Mouse (Mus musculus): ENCODE results near the gene ccdc198.
"Not testable (repeated sequence)": the region's sequence is repeated elsewhere in the genome, so short reads cannot be mapped to it uniquely, and the experiment has no call there.

ccdc198 gene

GRCm38 (mm10) chr14:49245126-49245714 is at the start of gene ccdc198:
Gene ccdc198 (minus strand): TSS chr14:49245474.
- no peak for DNase-seq (ENCODE audit: low spot score in 2 of 2)

DNA sequence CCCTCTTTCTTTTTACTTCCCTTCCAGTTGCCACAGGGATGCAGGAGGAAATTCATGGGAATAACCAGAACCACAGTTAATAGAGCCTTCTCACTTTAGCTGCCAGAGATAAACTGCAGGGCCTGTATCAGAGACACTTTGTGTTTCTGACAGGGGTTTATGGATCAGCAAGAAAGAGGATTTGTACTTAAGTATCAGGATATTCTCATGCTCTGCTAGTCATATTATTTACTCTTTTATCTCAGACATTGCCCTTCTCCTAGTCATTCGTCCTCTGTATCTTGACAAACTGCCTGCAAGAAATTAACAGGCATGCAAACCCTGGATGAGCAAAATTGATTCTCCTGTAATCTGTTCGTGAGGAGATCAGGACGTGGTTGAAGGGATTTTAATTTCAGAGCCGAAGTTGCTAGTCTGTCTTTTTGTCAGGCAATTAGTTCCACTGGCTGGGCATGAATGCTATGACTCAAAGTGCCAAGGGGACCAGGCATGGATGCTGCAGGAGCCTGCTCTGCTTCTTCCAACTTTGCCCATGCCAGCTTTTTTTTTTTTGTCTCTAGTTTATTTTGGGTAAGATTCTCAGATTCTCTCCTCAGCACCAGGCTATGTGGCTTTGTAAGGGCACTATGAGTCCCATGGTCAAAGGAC is 48.7 kb upstream of the ccdc198 start:
- DNase-seq (ENCODE audit: low spot score in 2 of 2) = no peak

- no peak for DNase-seq (ENCODE audit: low spot score in 2 of 2)
Observed at GRCm38 (mm10) chr14:49290029-49290745, 44.9 kb upstream of the ccdc198 start.

DNA sequence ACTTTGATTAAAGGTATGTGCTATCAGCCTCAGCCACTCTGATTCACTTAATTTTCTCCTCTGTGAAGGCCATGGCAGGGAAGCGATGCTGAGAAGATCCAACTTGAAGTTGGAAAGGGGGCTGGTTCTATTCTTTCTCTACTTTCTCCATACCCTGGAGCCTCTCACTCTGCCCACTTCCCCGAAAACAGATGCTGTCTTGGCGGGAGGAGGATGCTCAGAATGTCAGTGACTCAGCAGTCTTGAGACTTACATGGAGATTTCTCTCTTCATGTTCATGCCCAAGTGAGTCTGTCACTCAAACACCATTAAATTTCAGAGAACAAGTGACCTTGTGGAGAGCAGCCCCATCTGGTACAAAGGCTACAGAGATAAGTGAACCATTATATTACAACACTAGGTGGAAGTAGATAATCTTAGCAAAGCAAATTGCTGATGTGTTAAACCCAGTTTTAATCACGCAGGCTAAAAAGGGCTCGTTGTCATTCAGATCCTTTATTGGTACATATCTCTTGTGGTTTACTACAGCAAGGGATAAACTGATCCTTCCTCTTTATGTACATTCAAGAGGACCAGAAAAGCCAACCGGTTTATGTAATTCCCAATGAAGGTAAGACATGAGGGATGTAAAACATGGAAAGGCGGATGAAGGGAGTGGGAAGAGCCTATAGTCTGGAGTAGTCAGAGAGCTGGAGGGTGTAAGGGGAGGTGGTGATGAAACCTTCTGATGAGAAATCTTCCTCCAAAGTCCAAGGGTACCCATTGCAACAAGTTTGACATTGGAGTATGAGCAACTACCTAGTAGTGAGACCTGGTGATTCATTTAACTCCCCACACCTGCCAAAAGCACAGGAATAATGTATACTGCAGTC is 38.7 kb upstream of the ccdc198 start:
- no peak for DNase-seq (ENCODE audit: low spot score in 2 of 2)

GRCm38 (mm10) chr14:49278880-49279279 is 33.6 kb upstream of the ccdc198 start:
- DNase-seq (ENCODE audit: low spot score in 2 of 2) = no peak

DNA sequence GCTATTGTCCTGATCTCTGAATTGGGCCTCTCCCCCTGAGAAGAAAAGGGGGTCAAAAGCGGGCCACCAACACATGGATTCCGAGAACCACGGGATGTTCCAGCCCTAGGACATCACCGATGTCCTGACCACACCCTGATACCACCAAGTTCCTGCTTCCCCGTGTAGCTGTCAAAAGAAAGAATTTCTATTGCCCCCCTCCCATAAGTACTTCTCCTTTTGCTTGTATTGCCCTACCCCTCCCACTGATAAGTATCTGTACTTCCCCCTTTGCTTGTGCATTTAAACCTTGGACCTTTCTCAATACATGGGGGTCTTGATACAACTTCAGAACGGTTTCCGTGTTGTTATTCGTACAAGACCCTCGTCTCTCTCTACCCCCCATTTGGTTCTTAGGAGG is 33.2 kb upstream of the ccdc198 start:
- not testable (repeated sequence) for DNase-seq (ENCODE audit: low spot score in 2 of 2)

GRCm38 (mm10) chr14:49277642-49278041 is 32.4 kb upstream of the ccdc198 start:
- no peak for DNase-seq (ENCODE audit: low spot score in 2 of 2)

- DNase-seq (ENCODE audit: low spot score in 2 of 2) = no peak
Observed at GRCm38 (mm10) chr14:49275376-49275775, 30.1 kb upstream of the ccdc198 start.

GRCm38 (mm10) chr14:49265286-49266002 is 20.2 kb upstream of the ccdc198 start:
- no peak for DNase-seq (ENCODE audit: low spot score in 2 of 2)

GRCm38 (mm10) chr14:49241522-49241921 is 3.8 kb downstream of the ccdc198 start:
- DNase-seq (ENCODE audit: low spot score in 2 of 2) = no peak

- DNase-seq (ENCODE audit: low spot score in 2 of 2) = peak in 1 of 2 experiments; percentile 18
Observed at GRCm38 (mm10) chr14:49238206-49238605, 7.1 kb downstream of the ccdc198 start.

- peak in 1 of 2 experiments; percentile 6 for DNase-seq (ENCODE audit: low spot score in 2 of 2)
Observed at GRCm38 (mm10) chr14:49234788-49235515, 10.3 kb downstream of the ccdc198 start.

DNA sequence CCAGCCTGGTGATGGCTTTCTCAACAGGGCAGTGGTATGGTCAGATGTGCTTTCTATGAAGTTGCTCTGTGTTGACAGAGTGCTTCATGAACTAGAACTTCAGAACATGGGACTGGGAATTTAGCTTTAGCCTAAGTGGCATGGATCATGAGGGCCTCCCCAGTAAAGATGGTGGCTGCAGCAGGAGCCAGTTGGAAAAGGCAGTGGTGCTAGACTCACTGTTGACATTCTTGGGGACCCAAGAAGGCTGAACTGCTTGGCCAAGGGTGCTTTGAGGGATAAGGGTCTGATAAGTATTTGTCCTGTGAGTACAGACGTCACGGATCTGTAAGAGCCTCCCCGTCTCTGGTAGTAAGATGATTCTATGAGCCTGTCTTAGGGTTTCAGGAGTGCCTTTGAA is 13.4 kb downstream of the ccdc198 start:
- no peak for DNase-seq (ENCODE audit: low spot score in 2 of 2)

GRCm38 (mm10) chr14:49226986-49227385 is 18.3 kb downstream of the ccdc198 start:
- no peak for DNase-seq (ENCODE audit: low spot score in 2 of 2)

GRCm38 (mm10) chr14:49226471-49226870 is 18.8 kb downstream of the ccdc198 start:
- DNase-seq (ENCODE audit: low spot score in 2 of 2) = no peak

- DNase-seq (ENCODE audit: low spot score in 2 of 2) = no peak
Observed at GRCm38 (mm10) chr14:49221771-49222170, 23.5 kb downstream of the ccdc198 start.

GRCm38 (mm10) chr14:49219466-49220022 is 25.7 kb downstream of the ccdc198 start:
- DNase-seq (ENCODE audit: low spot score in 2 of 2) = not testable (repeated sequence)

- no peak for DNase-seq (ENCODE audit: low spot score in 2 of 2)
Observed at GRCm38 (mm10) chr14:49218677-49219076, 26.6 kb downstream of the ccdc198 start.

GRCm38 (mm10) chr14:49210215-49210614 is 35.1 kb downstream of the ccdc198 start:
- DNase-seq (ENCODE audit: low spot score in 2 of 2) = not testable (repeated sequence)

GRCm38 (mm10) chr14:49201073-49201778 is 44.0 kb downstream of the ccdc198 start:
- DNase-seq (ENCODE audit: low spot score in 2 of 2) = no peak
